Mouse (Mus musculus) left cerebral cortex, postnatal 25 days (tissue): Measurements from ENCODE around the gene Xlr4b. TPM values are rescaled to one million over a fixed set of nuclear protein-coding genes. Genes with fewer than 3 reads are reported as not detected.
A peak's percentile ranks its signal among the peaks of the same experiment; 100 is the strongest.
"Not testable (repeated sequence)": the region's sequence is repeated elsewhere in the genome, so short reads cannot be mapped to it uniquely, and the experiment has no call there.

Experiments used
- DNase-seq, 2 experiments: peaks; one replicate each; pipeline ENCODE4 v3.0.0; 2022; ENCODE audit warnings: low spot score in 2 of 2, mixed read lengths in 1 of 2
- intact Hi-C: fragments of 180-260 bp; cut with DNase I; formaldehyde crosslinking; loops from one replicate; pipeline ENCODE4 v1.15.1; 2025
- total RNA-seq, 2 experiments: library from RNA; stranded (reverse); gene quantifications; 2 replicates each; pipeline ENCODE4 v1.2.3; 2021

The Xlr4b gene
- total RNA-seq: under 1 TPM; 0.53 to 0.55 TPM

DNA sequence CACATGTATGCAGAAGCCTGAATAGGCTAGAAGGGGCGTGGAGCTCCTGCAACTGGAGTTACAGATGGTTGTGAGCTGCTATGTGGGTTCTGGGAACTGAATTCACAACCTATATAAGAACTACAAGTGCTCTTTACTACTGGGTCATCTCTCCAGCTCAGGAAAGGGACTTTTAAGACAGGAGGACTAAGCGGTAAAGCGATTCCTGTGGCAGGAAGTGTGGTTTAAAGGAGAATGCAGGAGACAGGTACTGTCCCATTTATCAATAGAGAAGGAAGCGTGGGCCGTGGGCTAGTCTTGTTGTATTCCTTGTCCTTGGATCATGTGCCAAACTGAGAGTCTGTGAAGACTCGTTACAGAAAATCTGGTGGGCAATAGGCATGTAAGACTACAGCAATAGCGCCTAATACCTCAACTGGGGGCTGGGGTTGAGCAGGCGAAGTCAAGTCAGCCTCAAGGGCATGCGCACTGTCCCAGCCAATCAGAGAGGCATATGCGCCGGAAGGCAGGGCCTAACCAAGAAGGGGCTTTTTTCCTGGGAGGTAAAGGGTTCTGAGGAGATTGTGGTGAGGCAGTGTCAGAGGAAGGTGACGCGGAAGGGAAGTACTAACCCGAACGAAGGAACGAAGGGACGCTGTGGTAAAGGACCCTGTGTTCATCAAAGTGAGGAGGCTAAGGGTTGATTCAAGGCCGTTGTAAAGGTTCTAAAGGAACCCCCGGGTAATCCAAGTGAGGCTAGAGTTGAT, at the start of gene Xlr4b:
Gene Xlr4b (plus strand): TSS at position 515 of the 746 bp plus-strand sequence.
- intact Hi-C loops, DNase-seq: not testable (repeated sequence)

GRCm38 (mm10) chrX:73176889-73177288, 37.2 kb upstream of the Xlr4b start, which contains the start of gene Spin2d:
TSS of gene Spin2d (minus strand) at chrX:73176989.
- intact Hi-C loops, DNase-seq: not testable (repeated sequence)

DNA sequence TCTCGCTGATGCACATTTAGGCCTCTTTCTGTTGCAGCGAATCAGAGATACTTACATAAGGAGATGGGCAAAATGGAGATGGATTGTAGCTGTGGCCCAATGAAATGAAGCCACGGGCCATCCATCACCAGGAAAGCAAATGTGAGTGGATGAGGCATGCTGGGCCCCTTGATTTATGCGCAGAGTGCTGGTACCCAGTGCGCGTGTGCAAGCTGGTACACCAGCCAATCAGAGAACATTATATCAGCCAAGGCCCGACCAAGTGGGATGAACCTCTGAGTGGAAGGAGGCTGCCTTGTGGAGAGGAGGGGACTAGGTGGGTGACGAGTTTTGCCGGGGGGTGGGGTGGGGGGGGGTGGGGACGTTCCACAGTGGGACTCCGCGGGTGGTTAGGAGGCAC, 22.2 kb upstream of the Xlr4b start, which contains the start of gene Xlr3b:
Gene Xlr3b (plus strand): TSS at position 274 of the 400 bp plus-strand sequence.
- peak in 1 of 2 experiments; percentile 66 for DNase-seq
- intact Hi-C loops: not testable (repeated sequence)

DNA sequence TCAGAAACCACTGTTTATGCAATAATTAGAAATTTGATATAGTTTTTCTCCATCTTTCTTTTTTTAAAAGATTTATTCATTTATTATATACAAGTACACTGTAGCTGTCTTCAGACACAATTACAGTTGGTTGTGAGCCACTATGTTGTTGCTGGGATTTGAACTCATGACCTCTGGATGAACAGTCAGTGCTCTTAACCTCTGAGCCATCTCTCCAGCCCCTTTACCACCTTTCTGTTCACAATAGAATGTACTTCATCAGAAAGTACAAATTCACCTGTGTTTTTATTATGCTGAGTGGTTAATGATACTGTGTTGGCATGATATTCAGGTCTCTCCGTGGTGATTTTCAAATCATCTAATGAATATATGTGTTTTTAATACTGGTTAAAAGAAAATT, 11.2 kb downstream of the Xlr4b start:
- intact Hi-C loops: loop anchor here (5.0 to 10.0 kb wide), 3 partner anchors 117 to 267 kb away; partner anchors contain the start of genes Pnma3 and Zfp275
- no peak for DNase-seq

- peak; percentile 68 to 87 for DNase-seq
- intact Hi-C loops: loop anchor here (5.0 to 10.0 kb wide), 3 partner anchors 114 to 264 kb away; partner anchors contain the start of genes Pnma3 and Zfp275
Observed at GRCm38 (mm10) chrX:73227914-73228605, 13.9 kb downstream of the Xlr4b start, which contains the start of gene F8a. TSS of gene F8a (plus strand) at chrX:73228291.

DNA sequence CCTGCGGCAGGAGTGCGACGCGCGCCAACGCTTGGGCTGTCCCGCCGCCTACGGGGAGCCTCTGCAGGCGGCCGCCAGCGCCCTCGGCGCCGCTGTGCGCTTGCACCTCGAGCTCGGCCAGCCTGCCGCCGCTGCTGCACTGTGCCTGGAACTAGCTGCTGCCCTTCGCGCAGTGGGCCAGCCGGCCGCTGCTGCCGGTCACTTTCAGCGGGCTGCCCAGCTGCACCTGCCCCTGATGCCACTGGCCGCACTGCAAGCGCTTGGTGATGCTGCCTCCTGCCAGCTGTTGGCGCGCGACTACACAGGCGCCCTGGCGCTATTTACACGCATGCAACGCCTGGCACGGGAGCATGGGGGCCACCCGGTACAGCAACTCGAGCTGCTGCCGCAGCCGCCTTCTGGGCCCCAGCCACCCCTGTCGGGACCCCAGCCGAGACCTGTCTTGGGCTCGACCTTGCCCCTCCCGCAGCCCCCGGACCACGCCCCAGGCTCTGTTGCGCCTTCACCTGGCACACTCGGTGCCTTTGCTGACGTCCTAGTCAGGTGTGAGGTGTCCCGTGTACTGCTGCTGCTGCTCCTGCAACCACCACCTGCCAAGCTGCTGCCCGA, 14.6 kb downstream of the Xlr4b start:
- intact Hi-C loops: loop anchor here (5.0 to 10.0 kb wide), 3 partner anchors 114 to 264 kb away; partner anchors contain the start of genes Pnma3 and Zfp275

DNA sequence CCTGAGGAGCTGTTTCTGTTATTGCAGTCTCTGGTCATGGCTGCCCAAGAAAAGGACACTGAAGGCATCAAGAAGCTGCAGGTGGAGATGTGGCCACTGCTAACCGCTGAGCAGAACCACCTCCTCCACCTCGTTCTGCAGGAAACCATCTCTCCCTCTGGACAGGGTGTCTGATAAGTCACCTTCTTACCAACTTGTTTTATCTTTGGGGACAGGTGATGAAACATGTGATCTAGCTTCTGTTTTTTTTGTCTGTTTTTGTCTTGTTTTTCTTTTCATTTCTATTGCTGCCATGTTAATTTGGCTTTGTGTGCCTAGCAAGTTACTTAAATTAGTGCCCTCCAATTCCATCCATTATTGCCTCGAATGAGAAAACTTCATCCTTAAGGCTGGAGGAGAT, 15.2 kb downstream of the Xlr4b start:
- intact Hi-C loops: loop anchor here (5.0 to 10.0 kb wide), 3 partner anchors 113 to 263 kb away; partner anchors contain the start of genes Pnma3 and Zfp275
- DNase-seq: peak in 1 of 2 experiments; percentile 12

More for the DNA sequence above, 14.6 kb downstream of the Xlr4b start:
- peak in 1 of 2 experiments; percentile 62 for DNase-seq

DNA sequence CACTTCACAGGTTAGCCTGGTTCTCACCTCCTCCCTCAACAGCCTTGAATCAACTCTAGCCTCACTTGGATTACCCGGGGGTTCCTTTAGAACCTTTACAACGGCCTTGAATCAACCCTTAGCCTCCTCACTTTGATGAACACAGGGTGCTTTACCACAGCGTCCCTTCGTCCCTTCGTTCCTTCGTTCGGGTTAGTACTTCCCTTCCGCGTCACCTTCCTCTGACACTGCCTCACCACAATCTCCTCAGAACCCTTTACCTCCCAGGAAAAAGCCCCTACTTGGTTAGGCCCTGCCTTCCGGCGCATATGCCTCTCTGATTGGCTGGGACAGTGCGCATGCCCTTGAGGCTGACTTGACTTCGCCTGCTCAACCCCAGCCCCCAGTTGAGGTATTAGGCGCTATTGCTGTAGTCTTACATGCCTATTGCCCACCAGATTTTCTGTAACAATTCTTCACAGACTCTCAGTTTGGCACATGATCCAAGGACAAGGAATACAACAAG, 28.7 kb downstream of the Xlr4b start, which contains the start of gene Xlr4c:
Gene Xlr4c (minus strand): TSS at position 310 of the 505 bp plus-strand sequence.
- intact Hi-C loops, DNase-seq: not testable (repeated sequence)

- DNase-seq: peak in 1 of 2 experiments; percentile 62
- intact Hi-C loops: not testable (repeated sequence)
Observed at GRCm38 (mm10) chrX:73262428-73262827, 48.3 kb downstream of the Xlr4b start.

DNA sequence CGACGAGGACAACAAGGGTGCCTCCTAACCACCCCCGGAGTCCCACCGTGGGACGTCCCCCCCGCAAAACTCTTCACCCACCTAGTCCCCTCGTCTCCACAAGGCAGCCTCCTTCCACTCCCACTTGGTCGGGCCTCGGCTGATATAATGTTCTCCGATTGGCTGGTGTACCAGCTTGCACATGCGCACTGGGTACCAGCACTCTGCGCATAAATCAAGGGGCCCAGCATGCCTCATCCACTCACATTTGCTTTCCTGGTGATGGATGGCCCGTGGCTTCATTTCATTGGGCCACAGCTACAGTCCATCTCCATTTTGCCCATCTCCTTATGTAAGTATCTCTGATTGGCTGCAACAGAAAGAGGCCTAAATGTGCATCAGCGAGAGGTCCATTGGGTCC, 51.1 kb downstream of the Xlr4b start, which contains the start of gene Xlr3c:
Gene Xlr3c (minus strand): TSS at position 121 of the 400 bp plus-strand sequence.
- intact Hi-C loops, DNase-seq: not testable (repeated sequence)

Other genes with a start within 250 kb of the Xlr4b start
- under 1 TPM; 0.34 to 0.55 TPM for gene Zfp185, start 227.0 kb upstream of the Xlr4b start, total RNA-seq
- gene Pnma5, start 177.2 kb upstream of the Xlr4b start, total RNA-seq: under 1 TPM; 0.21 to 0.48 TPM
- 10 to 100 TPM; 12.2 to 14.8 TPM for gene Pnma3, start 149.5 kb upstream of the Xlr4b start, total RNA-seq
- 1 to 10 TPM in 1 of 2 experiments, under 1 TPM in 1; 0.96 to 1.6 TPM for gene Xlr4a, start 131.9 kb upstream of the Xlr4b start, total RNA-seq
- gene Xlr3a, start 117.2 kb upstream of the Xlr4b start, total RNA-seq: 1 to 10 TPM; 2.0 to 3.0 TPM
- 1 to 10 TPM; 1.0 to 2.5 TPM for gene Gm14685, start 97.3 kb upstream of the Xlr4b start, total RNA-seq
- not detected for gene Xlr5b, start 65.5 kb upstream of the Xlr4b start, total RNA-seq
- under 1 TPM in 1 of 2 experiments, not detected in 1; 0.62 TPM for gene DXBay18, start 64.9 kb upstream of the Xlr4b start, total RNA-seq
- gene Spin2d, start 37.3 kb upstream of the Xlr4b start, total RNA-seq: not detected
- 1 to 10 TPM; 5.1 to 8.5 TPM for gene Xlr3b, start 22.1 kb upstream of the Xlr4b start, total RNA-seq
- 10 to 100 TPM; 15.0 to 21.2 TPM for gene F8a, start 14.0 kb downstream of the Xlr4b start, total RNA-seq
- gene Xlr4c, start 28.8 kb downstream of the Xlr4b start, total RNA-seq: not detected
- not detected for gene Xlr3c, start 51.1 kb downstream of the Xlr4b start, total RNA-seq
- not detected for gene Xlr5a, start 78.6 kb downstream of the Xlr4b start, total RNA-seq
- gene Xlr5c, start 78.6 kb downstream of the Xlr4b start, total RNA-seq: not detected
- not detected for gene Gm45015, start 122.5 kb downstream of the Xlr4b start, total RNA-seq
- 10 to 100 TPM; 16.6 to 19.0 TPM for gene Zfp275, start 128.3 kb downstream of the Xlr4b start, total RNA-seq
- under 1 TPM in 1 of 2 experiments, not detected in 1; 0.23 TPM for gene Gm18336, start 184.4 kb downstream of the Xlr4b start, total RNA-seq
- gene Zfp92, start 196.8 kb downstream of the Xlr4b start, total RNA-seq: 1 to 10 TPM; 1.4 to 2.3 TPM
- not detected for gene Trex2, start 221.0 kb downstream of the Xlr4b start, total RNA-seq
- 1 to 10 TPM; 4.3 to 7.0 TPM for gene Haus7, start 244.7 kb downstream of the Xlr4b start, total RNA-seq